Mouse (Mus musculus) MEL (cell line): ENCODE results near the gene Fam13a. TPM values are rescaled to one million over a fixed set of nuclear protein-coding genes. Genes with fewer than 3 reads are reported as not detected.

Source experiments
- DNase-seq: peaks from one replicate; pipeline ENCODE4 v3.0.0; 2011; ENCODE audit warnings: low read depth, low spot score
- H3K27ac ChIP-seq: 2 replicates; pipeline ENCODE4 v1.5.1; 2012; ENCODE audit warnings: low read depth, mild to moderate bottlenecking, control low read depth, low read length, moderate library complexity; ENCODE audit not compliant: control insufficient read depth
- H3K27me3 ChIP-seq, 2 experiments: fragments of 150-350 bp in 1 of 2; sonication (generic) in 1 of 2; 2 replicates each; pipeline ENCODE4 v1.6.1; 2012; ENCODE audit warnings: low read length in 2 of 2, mild to moderate bottlenecking in 2 of 2, improper control_type of control experiment in 1 of 2, moderate library complexity in 1 of 2; ENCODE audit not compliant: insufficient read depth in 2 of 2, control insufficient read depth in 1 of 2
- H3K36me3 ChIP-seq, 2 experiments: 2 replicates each; pipeline ENCODE4 v1.6.1; 2012 to 2014; ENCODE audit warnings: low read length in 2 of 2, improper control_type of control experiment in 1 of 2, inconsistent platforms in 1 of 2, mild to moderate bottlenecking in 1 of 2; ENCODE audit not compliant: insufficient read depth in 2 of 2, control insufficient read depth in 1 of 2
- H3K4me1 ChIP-seq, 2 experiments: fragments of 150-350 bp in 1 of 2; sonication (generic) in 1 of 2; 2 replicates each; pipeline ENCODE4 v1.6.1; 2012; ENCODE audit warnings: low read length in 2 of 2, improper control_type of control experiment in 1 of 2, mild to moderate bottlenecking in 1 of 2; ENCODE audit not compliant: insufficient read depth in 2 of 2, control insufficient read depth in 1 of 2
- H3K4me3 ChIP-seq, 2 experiments: fragments of 150-350 bp in 1 of 2; sonication (generic) in 1 of 2; 2 replicates each; pipeline ENCODE4 v1.5.1; 2012; ENCODE audit warnings: low read depth in 2 of 2, low read length in 2 of 2, mild to moderate bottlenecking in 2 of 2, moderate library complexity in 2 of 2, control low read depth in 1 of 2, improper control_type of control experiment in 1 of 2; ENCODE audit not compliant: control insufficient read depth in 1 of 2, insufficient read depth in 1 of 2
- H3K79me2 ChIP-seq: 2 replicates; pipeline ENCODE4 v1.6.1; 2012; ENCODE audit warnings: mild to moderate bottlenecking, low read length, moderate library complexity; ENCODE audit not compliant: control insufficient read depth, poor library complexity, insufficient read depth
- H3K9ac ChIP-seq: 2 replicates; pipeline ENCODE4 v1.6.1; 2012; ENCODE audit warnings: low read depth, mild to moderate bottlenecking, control low read depth, low read length, moderate library complexity; ENCODE audit not compliant: control insufficient read depth, poor library complexity, severe bottlenecking
- H3K9me3 ChIP-seq: fragments of 150-350 bp; sonication (generic); replicated peaks from 2 replicates; pipeline ENCODE4 v1.6.1; 2012; ENCODE audit warnings: mild to moderate bottlenecking, low read length, improper control_type of control experiment, moderate library complexity; ENCODE audit not compliant: insufficient read depth
- CTCF ChIP-seq, 3 experiments: IDR thresholded peaks in 2 of 3; conservative IDR thresholded peaks in 1 of 3; 2 replicates each; pipeline ENCODE4 v1.5.1; 2011 to 2012; ENCODE audit warnings: low read length in 3 of 3, low read depth in 2 of 3, mild to moderate bottlenecking in 2 of 3, improper control_type of control experiment in 1 of 3, inconsistent platforms in 1 of 3, mixed read lengths in 1 of 3, moderate library complexity in 1 of 3; ENCODE audit not compliant: control insufficient read depth in 1 of 3, insufficient read depth in 1 of 3, poor library complexity in 1 of 3, severe bottlenecking in 1 of 3
- ELF1 ChIP-seq: IDR thresholded peaks from 2 replicates; pipeline ENCODE4 v1.6.1; 2014; ENCODE audit warnings: low read depth, mild to moderate bottlenecking, inconsistent platforms, low read length, improper control_type of control experiment, moderate library complexity
- EP300 ChIP-seq, 2 experiments: IDR thresholded peaks; 2 replicates each; pipeline ENCODE4 v1.6.1; 2011; ENCODE audit warnings: improper control_type of control experiment in 2 of 2, low read length in 2 of 2, low read depth in 1 of 2, mild to moderate bottlenecking in 1 of 2
- ETS1 ChIP-seq: IDR thresholded peaks from 2 replicates; pipeline ENCODE4 v1.6.1; 2012; ENCODE audit warnings: low read depth, mild to moderate bottlenecking, inconsistent platforms, low read length, improper control_type of control experiment, moderate library complexity
- GATA1 ChIP-seq: IDR thresholded peaks from 2 replicates; pipeline ENCODE4 v1.6.1; 2011; ENCODE audit warnings: low read depth, low read length, improper control_type of control experiment
- HCFC1 ChIP-seq: IDR thresholded peaks from 2 replicates; pipeline ENCODE4 v1.6.1; 2012; ENCODE audit warnings: low read depth, mild to moderate bottlenecking, inconsistent platforms, low read length, improper control_type of control experiment, moderate library complexity
- JUND ChIP-seq: IDR thresholded peaks from 2 replicates; pipeline ENCODE4 v1.6.1; 2011; ENCODE audit warnings: low read depth, mild to moderate bottlenecking, improper control_type of control experiment, low read length
- KAT2A ChIP-seq: conservative IDR thresholded peaks from 2 replicates; pipeline ENCODE4 v1.6.1; 2012; ENCODE audit warnings: low read depth, low read length, improper control_type of control experiment, inconsistent platforms
- MAX ChIP-seq: IDR thresholded peaks from 2 replicates; pipeline ENCODE4 v1.6.1; 2011; ENCODE audit warnings: low read length, improper control_type of control experiment
- MXI1 ChIP-seq: IDR thresholded peaks from 2 replicates; pipeline ENCODE4 v1.6.1; 2011; ENCODE audit warnings: mild to moderate bottlenecking, low read depth, low read length, improper control_type of control experiment
- MYC ChIP-seq: IDR thresholded peaks from 2 replicates; pipeline ENCODE4 v1.6.1; 2011; ENCODE audit warnings: low read depth, mild to moderate bottlenecking, low read length, improper control_type of control experiment, moderate library complexity
- NELFE ChIP-seq: IDR thresholded peaks from 2 replicates; pipeline ENCODE4 v1.6.1; 2011; ENCODE audit warnings: low read depth, low read length, improper control_type of control experiment
- RCOR1 ChIP-seq: IDR thresholded peaks from 2 replicates; pipeline ENCODE4 v1.6.1; 2012; ENCODE audit warnings: low read depth, mild to moderate bottlenecking, inconsistent platforms, low read length, improper control_type of control experiment
- SMC3 ChIP-seq: IDR thresholded peaks from 2 replicates; pipeline ENCODE4 v1.6.1; 2011; ENCODE audit warnings: low read depth, low read length, improper control_type of control experiment
- TAL1 ChIP-seq: IDR thresholded peaks from 2 replicates; pipeline ENCODE4 v1.6.1; 2012; ENCODE audit warnings: mild to moderate bottlenecking, inconsistent platforms, low read length, moderate library complexity, mixed read lengths
- TBP ChIP-seq: IDR thresholded peaks from 2 replicates; pipeline ENCODE4 v1.8.0; 2011; ENCODE audit warnings: low read depth, low read length, improper control_type of control experiment
- TCF12 ChIP-seq: IDR thresholded peaks from 2 replicates; pipeline ENCODE4 v1.6.1; 2014; ENCODE audit warnings: low read depth, mild to moderate bottlenecking, inconsistent platforms, low read length, improper control_type of control experiment, moderate library complexity
- UBTF ChIP-seq: IDR thresholded peaks from 2 replicates; pipeline ENCODE4 v1.6.1; 2012; ENCODE audit warnings: low read depth, mild to moderate bottlenecking, inconsistent platforms, low read length, improper control_type of control experiment, moderate library complexity, borderline replicate concordance; ENCODE audit not compliant: insufficient read depth
- ZC3H11A ChIP-seq: IDR thresholded peaks from 2 replicates; pipeline ENCODE4 v1.6.1; 2012; ENCODE audit warnings: low read depth, mild to moderate bottlenecking, inconsistent platforms, low read length, improper control_type of control experiment
- ZKSCAN1 ChIP-seq: IDR thresholded peaks from 2 replicates; pipeline ENCODE4 v1.6.1; 2012; ENCODE audit warnings: low read depth, mild to moderate bottlenecking, inconsistent platforms, low read length, improper control_type of control experiment, moderate library complexity
- polyA plus RNA-seq, 2 experiments: library from polyadenylated mRNA; stranded (reverse) in 1 of 2; unstranded in 1 of 2; fragments of >175 nt in 1 of 2; fragments of >200 nt in 1 of 2; gene quantifications; 2 replicates each; pipeline versions ENCODE4 v1.2.1 to v1.2.4; 2012; ENCODE audit warnings: low replicate concordance in 2 of 2, low read depth in 1 of 2; ENCODE audit not compliant: insufficient read length in 2 of 2, insufficient read depth in 1 of 2, missing spikeins in 1 of 2
- total RNA-seq: library from RNA; depleted of rRNA; stranded (reverse); fragments of 300-350 nt; gene quantifications from 2 replicates; pipeline ENCODE4 v1.2.3, GENCODE M21; 2012

Fam13a gene
- total and polyA plus RNA-seq, 3 experiments: not detected

- TF ChIP-seq MAX (no peak), KAT2A (no peak), TCF12 (no peak), CTCF (IDR thresholded peaks at IDR 0.05 in 2 of 3, conservative IDR thresholded peaks at IDR 0.05 in 1 of 3; ENCODE audit: control insufficient read depth in 1 of 3, insufficient read depth in 1 of 3, low read depth in 2 of 3, low read length in 3 of 3, poor library complexity in 1 of 3, severe bottlenecking in 1 of 3) (no peak)
- Histone ChIP-seq H3K9ac (no peak overlapping the region), H3K27me3 (no peaks in the 10 kb centered on the region), H3K79me2 (no peaks in the 10 kb centered on the region), H3K9me3 (no peaks in the 10 kb centered on the region), H3K4me1 (no peaks in the 10 kb centered on the region), H3K36me3 (no peaks in the 10 kb centered on the region), H3K4me3 (no peak overlapping the region), H3K27ac (no peak overlapping the region)
- no peak for DNase-seq
Measured at GRCm38 (mm10) chr6:58904551-58904950, 119.8 kb downstream of the Fam13a start.

- Histone ChIP-seq H3K4me1 (no peaks in the 10 kb centered on the region), H3K27me3 (no peaks in the 10 kb centered on the region), H3K9me3 (no peaks in the 10 kb centered on the region), H3K9ac (no peak overlapping the region), H3K27ac (no peak overlapping the region), H3K4me3 (no peak overlapping the region), H3K79me2 (no peaks in the 10 kb centered on the region), H3K36me3 (no peaks in the 10 kb centered on the region)
- DNase-seq: no peak
- TF ChIP-seq MYC: no peak
- TF ChIP-seq ELF1: no peak
- TF ChIP-seq SMC3: no peak
- TF ChIP-seq CTCF (IDR thresholded peaks at IDR 0.05 in 2 of 3, conservative IDR thresholded peaks at IDR 0.05 in 1 of 3; ENCODE audit: control insufficient read depth in 1 of 3, insufficient read depth in 1 of 3, low read depth in 2 of 3, low read length in 3 of 3, poor library complexity in 1 of 3, severe bottlenecking in 1 of 3): no peak
- TF ChIP-seq MXI1: no peak
- no peak for TF ChIP-seq TAL1
- no peak for TF ChIP-seq RCOR1
- no peak for TF ChIP-seq GATA1
- no peak for TF ChIP-seq ZC3H11A
- no peak for TF ChIP-seq EP300 (IDR thresholded peaks at IDR 0.05; ENCODE audit: low read depth in 1 of 2, low read length in 2 of 2)
- no peak for TF ChIP-seq KAT2A
- TF ChIP-seq TBP: no peak
- no peak for TF ChIP-seq ZKSCAN1
- no peak for TF ChIP-seq ETS1
- TF ChIP-seq HCFC1: no peak
- no peak for TF ChIP-seq MAX
- no peak for TF ChIP-seq JUND
- no peak for TF ChIP-seq NELFE
- TF ChIP-seq UBTF: no peak
Measured at GRCm38 (mm10) chr6:58903171-58903570, 121.2 kb downstream of the Fam13a start.
